Mouse (Mus musculus) hindbrain, postnatal 0 days (tissue): ENCODE results near the gene Nadsyn1. TPM values are rescaled to one million over a fixed set of nuclear protein-coding genes. Genes with fewer than 3 reads are reported as not detected.

Experiments
- ATAC-seq: fragments of 200-750 bp; cut with Nextera tagmentation; 2 replicates; pipeline ENCODE4 v1.8.0; 2017; ENCODE audit warnings: mild to moderate bottlenecking, moderate TSS enrichment, moderate library complexity
- DNase-seq: peaks from one replicate; pipeline ENCODE4 v3.0.0-alpha.2; 2015; ENCODE audit warnings: low spot score
- H3K27ac ChIP-seq: fragments of 300-500 bp; sonication (generic); 2 replicates; pipeline ENCODE4 v1.5.1; 2014; ENCODE audit warnings: mild to moderate bottlenecking
- H3K27me3 ChIP-seq: fragments of 300-500 bp; sonication (generic); 2 replicates; pipeline ENCODE4 v1.6.1; 2014; ENCODE audit warnings: low read length, mixed read lengths; ENCODE audit not compliant: insufficient read depth
- H3K36me3 ChIP-seq: fragments of 300-500 bp; sonication (generic); 2 replicates; pipeline ENCODE4 v1.6.1; 2014; ENCODE audit warnings: low read length, mixed read lengths; ENCODE audit not compliant: insufficient read depth
- H3K4me1 ChIP-seq: fragments of 300-500 bp; sonication (generic); 2 replicates; pipeline ENCODE4 v1.6.1; 2014; ENCODE audit warnings: antibody characterized with exemption, low read length, mixed read lengths; ENCODE audit not compliant: insufficient read depth
- H3K4me2 ChIP-seq: fragments of 300-500 bp; sonication (generic); 2 replicates; pipeline ENCODE4 v1.6.1; 2014; ENCODE audit warnings: low read depth, mild to moderate bottlenecking, low read length, moderate library complexity, mixed read lengths
- H3K4me3 ChIP-seq: fragments of 300-500 bp; sonication (generic); 2 replicates; pipeline ENCODE4 v1.5.1; 2014; ENCODE audit warnings: low read length
- H3K9ac ChIP-seq: fragments of 300-500 bp; sonication (generic); replicated peaks from 2 replicates; pipeline ENCODE4 v1.6.1; 2014; ENCODE audit warnings: mild to moderate bottlenecking, low read length, moderate library complexity, mixed read lengths
- H3K9me3 ChIP-seq: fragments of 300-500 bp; sonication (generic); 2 replicates; pipeline ENCODE4 v1.6.1; 2016; ENCODE audit warnings: low read length, mixed read lengths
- CTCF ChIP-seq: IDR thresholded peaks from 2 replicates; pipeline ENCODE4 v1.5.1; 2016; ENCODE audit warnings: antibody characterized with exemption, control low read depth, low read depth
- WGBS: fragments of 180-500 bp; shearing (Covaris S2); extraction: QIAGEN DNeasy Blood & Tissue Kit; methylation state at CpG from one replicate; pipeline ENCODE4 v1.1.7; 2014; 5-methylcytosine and 5-hydroxymethylcytosine counted together
- polyA plus RNA-seq: library from polyadenylated mRNA; unstranded; fragments of >200 nt; fragmentation: Nextera tagmentation; extraction: Ambion mirVana; gene quantifications from 2 replicates; pipeline ENCODE4 v1.2.1, GENCODE M21; 2015
- total RNA-seq: library from RNA; depleted of rRNA; stranded (reverse); fragments of >200 nt; gene quantifications from 2 replicates; pipeline ENCODE4 v1.2.3, GENCODE M21; 2014

Nadsyn1 gene
- total and polyA plus RNA-seq, 2 experiments from 2014 or later: 4.6 to 10.7 TPM

DNA sequence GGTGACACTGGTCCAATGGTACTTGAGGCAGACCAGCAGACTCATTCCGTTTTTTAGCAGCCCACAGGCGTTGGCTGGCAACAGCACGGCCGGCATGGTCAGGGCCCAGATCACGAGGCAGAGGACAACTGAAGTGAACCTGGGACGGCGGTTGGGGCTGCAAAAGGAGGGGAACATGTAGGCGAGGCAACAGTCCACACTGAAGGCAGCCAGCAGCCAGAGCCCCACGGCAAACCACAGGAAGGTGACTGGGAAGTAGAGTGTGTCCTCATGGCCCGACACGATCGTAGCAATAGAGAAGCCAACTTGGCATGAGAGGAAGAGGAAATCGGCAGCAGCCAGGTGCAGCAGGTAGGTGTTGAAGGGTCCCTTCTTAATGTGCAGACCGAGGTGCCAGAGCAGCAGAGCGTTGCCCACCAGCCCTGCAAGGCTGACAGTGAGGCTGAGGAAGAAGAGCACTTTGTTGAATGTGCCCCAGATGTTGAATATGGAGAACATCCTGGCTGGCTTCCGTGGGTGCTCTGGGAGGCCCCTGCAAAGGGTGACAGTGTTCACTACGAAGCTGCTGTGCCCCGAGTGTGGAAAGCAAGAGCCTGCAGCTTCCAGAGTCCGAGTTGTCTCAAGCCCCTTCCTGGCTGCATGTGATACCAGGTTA is 57.6 kb downstream of the Nadsyn1 start:
- H3K27ac ChIP-seq: no peak overlapping the region
- no peaks in the 10 kb centered on the region for H3K9me3 ChIP-seq
- 73% methylated on average over 19 of the region's 19 CpGs for WGBS
- H3K4me3 ChIP-seq: no peak overlapping the region
- no peaks in the 10 kb centered on the region for H3K27me3 ChIP-seq
- no peak for DNase-seq
- no peaks in the 10 kb centered on the region for H3K4me1 ChIP-seq
- no peak overlapping the region for H3K4me2 ChIP-seq
- ATAC-seq: no peak
- no peak overlapping the region for H3K9ac ChIP-seq
- H3K36me3 ChIP-seq: no peaks in the 10 kb centered on the region
- TF ChIP-seq CTCF: no peak

DNA sequence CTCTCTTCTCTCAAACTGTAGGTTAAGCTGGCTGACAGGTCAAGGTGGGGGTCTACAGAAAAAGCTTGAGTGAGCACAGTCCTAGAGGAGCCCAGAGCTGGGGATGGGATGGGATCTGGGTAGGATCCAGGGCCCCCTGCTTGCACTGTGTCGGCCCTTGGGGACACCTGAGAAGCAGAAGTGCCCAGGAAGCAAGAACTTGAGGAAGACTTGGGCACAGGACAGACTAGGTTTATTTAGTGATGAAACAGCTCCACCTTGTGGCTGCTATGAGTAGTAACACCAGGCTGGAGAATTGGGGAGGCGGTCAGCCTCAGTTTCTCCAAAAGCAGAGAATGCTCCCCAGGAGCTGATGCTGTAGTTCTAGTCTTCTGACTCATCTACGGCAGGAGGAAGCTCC is 58.9 kb downstream of the Nadsyn1 start:
- peak; percentile 25; the same call in 1 of the 2 replicates for ATAC-seq
- 15% methylated on average over 3 of the region's 3 CpGs for WGBS
- no peaks in the 10 kb centered on the region for H3K36me3 ChIP-seq
- H3K4me2 ChIP-seq: no peak overlapping the region
- no peaks in the 10 kb centered on the region for H3K27me3 ChIP-seq
- no peak overlapping the region for H3K4me3 ChIP-seq
- peak; percentile 73 for DNase-seq
- H3K4me1 ChIP-seq: no peaks in the 10 kb centered on the region
- H3K27ac ChIP-seq: no peak overlapping the region
- H3K9ac ChIP-seq: no peak overlapping the region
- TF ChIP-seq CTCF: peak; percentile 88
- H3K9me3 ChIP-seq: no peaks in the 10 kb centered on the region

DNA sequence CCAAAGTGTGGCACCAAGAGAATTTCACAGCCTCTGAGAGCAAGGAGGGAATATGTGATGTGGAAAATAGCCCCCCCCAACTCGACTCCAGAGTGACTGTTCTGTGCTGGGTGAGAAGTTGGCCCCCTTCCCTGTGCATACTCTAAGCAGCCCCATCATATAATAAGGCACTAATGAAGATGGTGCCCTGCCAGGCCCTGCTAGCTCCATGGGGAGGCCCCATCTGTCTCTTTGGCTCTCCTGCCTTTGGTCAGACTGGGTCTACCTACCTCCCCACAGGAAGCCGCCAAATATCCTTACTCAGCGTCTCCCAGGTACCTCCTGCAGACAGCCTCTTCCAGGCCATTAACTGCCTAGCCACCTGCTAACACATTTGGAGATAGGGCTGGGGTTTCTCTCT is 63.7 kb downstream of the Nadsyn1 start:
- Histone ChIP-seq H3K27me3 (0 out of 2 replicates have a peak, but pooled peaks cover 15% of the 10 kb centered on the region), H3K9ac (no peak overlapping the region), H3K9me3 (no peaks in the 10 kb centered on the region), H3K4me2 (no peak overlapping the region), H3K4me3 (no peak overlapping the region), H3K4me1 (peaks cover 11% of the 10 kb centered on the region), H3K27ac (no peak overlapping the region), H3K36me3 (no peaks in the 10 kb centered on the region)
- TF ChIP-seq CTCF: no peak
- 36% methylated on average over 3 of the region's 3 CpGs for WGBS
- no peak for ATAC-seq
- peak; percentile 16 for DNase-seq

DNA sequence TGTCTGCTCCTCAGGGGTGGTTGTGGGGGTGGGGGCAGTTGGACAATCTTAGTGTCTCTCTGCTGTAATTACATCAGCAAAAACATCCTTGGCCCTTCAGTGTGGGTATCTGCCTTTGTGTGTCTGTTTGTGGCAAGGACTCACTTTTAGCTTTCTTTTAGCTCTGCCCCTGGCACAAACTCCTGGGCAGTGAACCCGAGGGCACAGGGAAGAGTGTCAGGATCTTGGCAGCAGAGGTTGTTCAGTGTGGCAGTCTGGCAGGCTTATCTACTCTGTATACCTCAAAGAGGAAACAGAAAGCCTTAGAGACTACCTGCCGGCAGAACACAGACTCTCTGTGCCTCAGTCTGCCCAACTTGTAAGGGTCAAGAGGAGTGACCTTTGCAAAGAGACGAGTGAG is 65.0 kb downstream of the Nadsyn1 start:
- Histone ChIP-seq H3K27me3 (0 out of 2 replicates have a peak, but pooled peaks cover 15% of the 10 kb centered on the region), H3K4me1 (peaks cover 11% of the 10 kb centered on the region), H3K36me3 (no peaks in the 10 kb centered on the region), H3K27ac (no peak overlapping the region), H3K4me2 (peak overlapping the region; percentile 80; the same call in 1 of the 2 replicates), H3K9ac (no peak overlapping the region), H3K4me3 (no peak overlapping the region), H3K9me3 (no peaks in the 10 kb centered on the region)
- TF ChIP-seq CTCF: no peak
- DNase-seq: no peak
- WGBS: 61% methylated on average over 3 of the region's 3 CpGs
- no peak for ATAC-seq

GRCm38 (mm10) chr7:143757027-143757390 is 65.6 kb downstream of the Nadsyn1 start:
- WGBS: under 1% methylated on average over 15 of the region's 15 CpGs
- peak; percentile 47 for TF ChIP-seq CTCF

GRCm38 (mm10) chr7:143756125-143757026 is 66.3 kb downstream of the Nadsyn1 start, which contains the start of gene Osbpl5:
Gene Osbpl5, minus strand, starts transcription at chr7:143756985.
- DNase-seq (no peak), ATAC-seq (no peak)
- no peak for TF ChIP-seq CTCF

More at GRCm38 (mm10) chr7:143757027-143757390, 65.6 kb downstream of the Nadsyn1 start:
- Histone ChIP-seq H3K36me3 (no peaks in the 10 kb centered on the region), H3K27me3 (0 out of 2 replicates have a peak, but pooled peaks cover 15% of the 10 kb centered on the region), H3K9me3 (no peaks in the 10 kb centered on the region), H3K9ac (peak overlapping the region; percentile 28; the same call in 1 of the 2 replicates), H3K4me1 (peaks cover 11% of the 10 kb centered on the region), H3K27ac (no peak overlapping the region), H3K4me2 (peak overlapping the region; percentile 80), H3K4me3 (peak overlapping the region; percentile 32)
- ATAC-seq (peak; percentile 91), DNase-seq (peak; percentile 88)

More at GRCm38 (mm10) chr7:143756125-143757026, 66.3 kb downstream of the Nadsyn1 start, which contains the start of gene Osbpl5:
- no peaks in the 10 kb centered on the region for H3K9me3 ChIP-seq
- H3K4me3 ChIP-seq: peak within 1 kb of the TSS; percentile 32
- peaks cover 11% of the 10 kb centered on the region for H3K4me1 ChIP-seq
- peak within 1 kb of the TSS; percentile 28; the same call in 1 of the 2 replicates for H3K9ac ChIP-seq
- no peaks in the 10 kb centered on the region for H3K36me3 ChIP-seq
- 28% methylated on average over 22 of the region's 22 CpGs for WGBS
- H3K4me2 ChIP-seq: peak within 1 kb of the TSS; percentile 80
- H3K27me3 ChIP-seq: 0 out of 2 replicates have a peak, but pooled peaks cover 15% of the 10 kb centered on the region
- no peak within 1 kb of the TSS for H3K27ac ChIP-seq
